Mouse (Mus musculus) E14TG2a.4 (cell line): ENCODE data around the gene Commd2.

Source experiments
- H3K27me3 ChIP-seq: 2 replicates; pipeline ENCODE4 v1.6.1; 2014; ENCODE audit warnings: low read length, control low read depth; ENCODE audit not compliant: insufficient read depth
- H3K36me3 ChIP-seq: 2 replicates; pipeline ENCODE4 v1.6.1; 2014; ENCODE audit warnings: low read length, control low read depth; ENCODE audit not compliant: insufficient read depth
- H3K4me1 ChIP-seq: replicated peaks from 2 replicates; pipeline ENCODE4 v1.6.1; 2014; ENCODE audit warnings: low read depth, low read length, control low read depth
- H3K4me3 ChIP-seq: replicated peaks from 2 replicates; pipeline ENCODE4 v1.5.1; 2014; ENCODE audit warnings: mild to moderate bottlenecking, low read length
- H3K9me3 ChIP-seq: 2 replicates; pipeline ENCODE4 v1.6.1; 2014; ENCODE audit warnings: low read length, control low read depth
- CTCF ChIP-seq: conservative IDR thresholded peaks from 2 replicates; pipeline ENCODE4 v1.5.1; 2014; ENCODE audit warnings: low read length
- NANOG ChIP-seq: IDR thresholded peaks from 2 replicates; pipeline ENCODE4 v1.6.1; 2014; ENCODE audit warnings: borderline replicate concordance, low read length, mixed read lengths
- POU5F1 ChIP-seq: IDR thresholded peaks from 2 replicates; pipeline ENCODE4 v1.6.1; 2014; ENCODE audit warnings: low read length, borderline replicate concordance

Commd2 gene

GRCm38 (mm10) chr3:57603891-57604617, 47.5 kb downstream of the Commd2 start:
- H3K36me3 ChIP-seq: no peaks in the 10 kb centered on the region
- TF ChIP-seq POU5F1: no peak
- no peak for TF ChIP-seq NANOG
- TF ChIP-seq CTCF: no peak
- no peaks in the 10 kb centered on the region for H3K9me3 ChIP-seq
- no peak overlapping the region for H3K4me3 ChIP-seq
- H3K4me1 ChIP-seq: peaks cover 14% of the 10 kb centered on the region
- H3K27me3 ChIP-seq: no peaks in the 10 kb centered on the region

- Histone ChIP-seq H3K36me3 (no peaks in the 10 kb centered on the region), H3K4me1 (peaks cover 14% of the 10 kb centered on the region), H3K4me3 (no peak overlapping the region), H3K27me3 (no peaks in the 10 kb centered on the region), H3K9me3 (no peaks in the 10 kb centered on the region)
- TF ChIP-seq NANOG (no peak), CTCF (no peak), POU5F1 (no peak)
Observed at GRCm38 (mm10) chr3:57602610-57603009, 48.9 kb downstream of the Commd2 start.

GRCm38 (mm10) chr3:57596566-57596965, 54.9 kb downstream of the Commd2 start:
- no peaks in the 10 kb centered on the region for H3K27me3 ChIP-seq
- no peak overlapping the region for H3K4me3 ChIP-seq
- TF ChIP-seq CTCF (no peak), POU5F1 (no peak), NANOG (no peak)
- no peaks in the 10 kb centered on the region for H3K4me1 ChIP-seq
- no peaks in the 10 kb centered on the region for H3K36me3 ChIP-seq
- H3K9me3 ChIP-seq: no peaks in the 10 kb centered on the region

GRCm38 (mm10) chr3:57595506-57595905, 56.0 kb downstream of the Commd2 start:
- Histone ChIP-seq H3K36me3 (no peaks in the 10 kb centered on the region), H3K4me1 (no peaks in the 10 kb centered on the region), H3K4me3 (no peak overlapping the region), H3K9me3 (no peaks in the 10 kb centered on the region), H3K27me3 (no peaks in the 10 kb centered on the region)
- TF ChIP-seq CTCF (no peak), NANOG (no peak), POU5F1 (no peak)
